Mouse (Mus musculus): ENCODE measurements around the gene Tmsb4x. TPM values are rescaled to one million over a fixed set of nuclear protein-coding genes. Genes with fewer than 3 reads are reported as not detected.

The Tmsb4x gene
- total and polyA plus RNA-seq, 2 experiments from 2014 or later: 2,260 to 5,725 TPM

DNA sequence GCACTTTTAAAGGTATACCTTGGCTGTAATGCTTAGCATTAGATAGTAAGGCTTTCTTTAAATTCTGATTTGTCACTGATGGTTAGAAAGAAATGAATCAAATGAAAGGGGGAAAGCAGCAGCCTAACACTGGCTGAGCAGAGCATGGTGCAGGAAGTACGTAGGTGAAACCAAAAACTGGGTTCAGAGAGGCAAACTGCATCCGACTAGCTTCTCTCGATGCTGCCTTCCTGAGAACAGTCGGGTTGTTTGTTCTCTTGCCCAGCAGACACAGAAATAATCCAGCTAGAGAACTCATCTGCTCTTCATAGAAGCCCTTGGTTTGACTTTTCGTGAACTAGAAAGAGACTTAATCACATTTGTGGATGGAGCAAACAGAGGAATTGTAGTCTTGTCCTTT lies 26.7 kb downstream of the Tmsb4x start:
- Histone ChIP-seq H3K9ac (no peak overlapping the region), H3K9me3 (ENCODE audit: low read length) (no peaks in the 10 kb centered on the region), H3K4me1 (ENCODE audit: insufficient read depth) (no peaks in the 10 kb centered on the region), H3K36me3 (ENCODE audit: insufficient read depth) (no peaks in the 10 kb centered on the region), H3K4me3 (ENCODE audit: low read depth, low read length) (no peak overlapping the region), H3K4me2 (ENCODE audit: low read depth) (no peak overlapping the region), H3K27ac (ENCODE audit: low read depth, low read length) (no peak overlapping the region), H3K27me3 (ENCODE audit: insufficient read depth, low read length) (no peaks in the 10 kb centered on the region)
- WGBS: 88% methylated on average over 5 of the region's 5 CpGs
- no peak for TF ChIP-seq CTCF (IDR thresholded peaks at IDR 0.05; ENCODE audit: low read depth)
- ATAC-seq (no peak), DNase-seq (no peak)

DNA sequence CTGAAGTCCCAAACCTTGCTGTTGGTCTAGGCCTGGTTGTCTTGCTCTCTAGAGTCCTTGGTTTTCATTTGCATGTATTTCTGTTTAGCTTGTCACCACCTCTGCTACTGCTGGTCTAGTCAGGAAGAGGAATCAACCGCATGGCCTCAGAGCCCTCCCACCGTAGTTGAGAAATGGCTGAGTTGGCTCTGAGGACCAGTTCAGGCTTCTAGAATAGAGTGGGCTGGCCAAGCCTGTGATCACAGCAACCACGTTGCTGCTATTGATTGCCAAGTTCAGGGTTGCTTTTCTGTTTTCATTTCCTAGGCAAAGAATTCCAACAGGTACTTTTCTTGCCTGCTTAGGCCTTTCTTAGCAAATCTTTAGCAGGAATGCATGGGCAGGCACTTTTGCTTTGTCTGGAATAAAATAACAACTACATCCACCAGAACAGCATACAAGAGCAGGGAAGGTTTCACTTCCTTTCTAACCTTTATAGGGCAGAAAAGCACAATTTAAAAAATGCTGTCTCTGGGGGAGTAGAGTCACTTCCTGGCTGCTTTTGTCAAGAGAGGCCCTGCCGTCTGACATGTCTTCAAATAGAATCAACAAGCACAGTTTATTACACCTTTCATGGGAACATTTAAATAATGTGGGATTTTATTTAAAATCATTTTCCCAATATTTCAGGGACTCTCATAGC lies 29.0 kb downstream of the Tmsb4x start:
- TF ChIP-seq CTCF (IDR thresholded peaks at IDR 0.05; ENCODE audit: low read depth): no peak
- Histone ChIP-seq H3K9me3 (ENCODE audit: low read length) (no peaks in the 10 kb centered on the region), H3K4me3 (ENCODE audit: low read depth, low read length) (no peak overlapping the region), H3K27ac (ENCODE audit: low read depth, low read length) (no peak overlapping the region), H3K9ac (no peak overlapping the region), H3K27me3 (ENCODE audit: insufficient read depth, low read length) (no peaks in the 10 kb centered on the region), H3K36me3 (ENCODE audit: insufficient read depth) (no peaks in the 10 kb centered on the region), H3K4me1 (ENCODE audit: insufficient read depth) (no peaks in the 10 kb centered on the region), H3K4me2 (ENCODE audit: low read depth) (no peak overlapping the region)
- WGBS: 63% methylated on average over 4 of the region's 4 CpGs
- DNase-seq (no peak), ATAC-seq (no peak)

DNA sequence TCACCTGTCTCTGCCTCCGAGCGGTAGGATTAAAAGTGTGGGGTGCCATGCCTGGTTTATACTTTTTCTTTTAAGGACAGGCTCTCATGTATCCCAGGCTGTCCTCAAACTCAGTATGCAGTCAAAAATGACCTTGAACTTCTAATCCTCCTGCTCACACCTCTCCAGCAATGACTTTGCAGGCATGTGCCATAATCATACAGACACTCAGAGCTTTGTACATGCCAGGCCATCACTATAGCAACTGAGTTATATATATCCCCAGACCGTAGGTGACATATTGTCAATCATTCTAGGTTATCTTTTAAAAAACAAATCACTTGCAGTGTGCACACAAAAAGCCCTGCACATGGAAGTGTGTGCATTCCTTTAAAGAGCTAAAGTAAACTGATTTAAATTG lies 29.6 kb downstream of the Tmsb4x start:
- Histone ChIP-seq H3K9ac (no peak overlapping the region), H3K4me2 (ENCODE audit: low read depth) (no peak overlapping the region), H3K4me1 (ENCODE audit: insufficient read depth) (no peaks in the 10 kb centered on the region), H3K27me3 (ENCODE audit: insufficient read depth, low read length) (no peaks in the 10 kb centered on the region), H3K4me3 (ENCODE audit: low read depth, low read length) (no peak overlapping the region), H3K9me3 (ENCODE audit: low read length) (no peaks in the 10 kb centered on the region), H3K36me3 (ENCODE audit: insufficient read depth) (no peaks in the 10 kb centered on the region), H3K27ac (ENCODE audit: low read depth, low read length) (no peak overlapping the region)
- 80% methylated on average over 3 of the region's 3 CpGs for WGBS
- ATAC-seq: no peak
- DNase-seq: no peak
- no peak for TF ChIP-seq CTCF (IDR thresholded peaks at IDR 0.05; ENCODE audit: low read depth)

DNA sequence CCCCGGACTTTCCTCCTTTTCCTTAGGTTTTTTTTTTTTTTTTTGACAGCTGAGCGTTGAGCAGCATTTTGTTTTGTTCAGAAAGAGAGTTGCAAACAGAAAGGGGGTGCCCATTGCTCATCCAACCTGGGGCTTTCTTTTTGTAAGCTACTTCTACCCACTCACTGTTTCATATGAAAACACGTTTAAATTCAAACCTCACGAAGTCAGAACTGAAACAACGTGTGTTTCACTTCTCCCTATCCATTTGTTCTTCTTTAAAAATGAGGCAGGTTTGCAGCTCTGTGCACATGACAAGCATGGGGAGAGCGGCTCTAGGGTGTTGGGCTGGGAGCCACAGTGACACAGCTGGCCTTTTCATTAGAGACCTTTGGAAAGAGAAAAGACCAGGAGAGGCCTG lies 33.8 kb downstream of the Tmsb4x start:
- H3K9ac ChIP-seq: no peak overlapping the region
- no peaks in the 10 kb centered on the region for H3K4me1 ChIP-seq (ENCODE audit: insufficient read depth)
- no peak for TF ChIP-seq CTCF (IDR thresholded peaks at IDR 0.05; ENCODE audit: low read depth)
- WGBS: 73% methylated on average over 6 of the region's 6 CpGs
- no peaks in the 10 kb centered on the region for H3K27me3 ChIP-seq (ENCODE audit: insufficient read depth, low read length)
- DNase-seq (no peak), ATAC-seq (no peak)
- no peaks in the 10 kb centered on the region for H3K36me3 ChIP-seq (ENCODE audit: insufficient read depth)
- no peak overlapping the region for H3K27ac ChIP-seq (ENCODE audit: low read depth, low read length)
- H3K9me3 ChIP-seq (ENCODE audit: low read length): no peaks in the 10 kb centered on the region
- H3K4me2 ChIP-seq (ENCODE audit: low read depth): no peak overlapping the region
- no peak overlapping the region for H3K4me3 ChIP-seq (ENCODE audit: low read depth, low read length)

DNA sequence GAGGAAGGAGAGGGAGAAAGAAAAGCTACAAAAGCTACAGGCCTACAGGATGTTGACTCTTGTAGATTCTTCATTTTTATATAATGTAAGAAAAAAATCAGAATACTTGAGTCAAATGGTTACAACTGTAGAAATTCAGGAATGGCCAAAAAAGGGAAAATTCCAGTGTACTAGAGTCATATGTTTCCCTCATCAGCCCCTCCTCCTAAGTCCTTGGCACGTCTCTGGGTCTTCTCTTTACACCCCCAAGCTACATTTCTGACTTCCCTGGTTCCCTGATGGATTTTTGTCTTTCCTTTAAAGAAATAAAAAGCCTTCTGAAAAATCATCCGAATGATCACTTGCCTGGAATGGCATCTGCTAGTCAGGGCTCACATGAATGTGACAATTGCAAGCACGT lies 34.8 kb downstream of the Tmsb4x start:
- WGBS: 76% methylated on average over 3 of the region's 3 CpGs
- no peak for ATAC-seq
- no peak overlapping the region for H3K9ac ChIP-seq
- no peaks in the 10 kb centered on the region for H3K27me3 ChIP-seq (ENCODE audit: insufficient read depth, low read length)
- DNase-seq: no peak
- H3K4me2 ChIP-seq (ENCODE audit: low read depth): no peak overlapping the region
- H3K36me3 ChIP-seq (ENCODE audit: insufficient read depth): no peaks in the 10 kb centered on the region
- TF ChIP-seq CTCF (IDR thresholded peaks at IDR 0.05; ENCODE audit: low read depth): no peak
- no peak overlapping the region for H3K4me3 ChIP-seq (ENCODE audit: low read depth, low read length)
- no peaks in the 10 kb centered on the region for H3K9me3 ChIP-seq (ENCODE audit: low read length)
- H3K4me1 ChIP-seq (ENCODE audit: insufficient read depth): no peaks in the 10 kb centered on the region
- H3K27ac ChIP-seq (ENCODE audit: low read depth, low read length): no peak overlapping the region

DNA sequence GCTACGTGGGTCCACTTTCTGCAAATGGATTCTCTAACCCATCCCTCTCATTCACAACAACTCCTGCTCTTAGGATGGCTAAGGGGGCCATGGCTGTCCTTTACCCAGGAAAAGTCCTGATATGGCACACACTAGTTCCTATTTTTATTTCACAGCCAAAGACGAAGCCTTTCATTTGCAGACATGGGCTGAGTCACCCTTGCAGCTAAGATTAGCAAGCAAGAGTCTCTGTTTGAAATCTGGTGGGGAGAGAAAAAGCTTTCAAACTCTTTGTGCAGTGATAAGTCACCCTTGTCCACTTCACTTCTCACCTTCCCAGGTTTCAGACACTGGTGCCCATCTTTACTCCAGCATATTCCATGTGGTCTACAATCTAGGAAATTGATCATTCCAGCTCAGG lies 36.9 kb downstream of the Tmsb4x start:
- TF ChIP-seq CTCF (IDR thresholded peaks at IDR 0.05; ENCODE audit: low read depth): no peak
- Histone ChIP-seq H3K4me1 (ENCODE audit: insufficient read depth) (no peaks in the 10 kb centered on the region), H3K9me3 (ENCODE audit: low read length) (no peaks in the 10 kb centered on the region), H3K4me3 (ENCODE audit: low read depth, low read length) (no peak overlapping the region), H3K9ac (no peak overlapping the region), H3K36me3 (ENCODE audit: insufficient read depth) (no peaks in the 10 kb centered on the region), H3K4me2 (ENCODE audit: low read depth) (no peak overlapping the region), H3K27ac (ENCODE audit: low read depth, low read length) (no peak overlapping the region), H3K27me3 (ENCODE audit: insufficient read depth, low read length) (no peaks in the 10 kb centered on the region)
- no peak for DNase-seq
- 69% methylated on average over 2 of the region's 2 CpGs for WGBS
- no peak for ATAC-seq

DNA sequence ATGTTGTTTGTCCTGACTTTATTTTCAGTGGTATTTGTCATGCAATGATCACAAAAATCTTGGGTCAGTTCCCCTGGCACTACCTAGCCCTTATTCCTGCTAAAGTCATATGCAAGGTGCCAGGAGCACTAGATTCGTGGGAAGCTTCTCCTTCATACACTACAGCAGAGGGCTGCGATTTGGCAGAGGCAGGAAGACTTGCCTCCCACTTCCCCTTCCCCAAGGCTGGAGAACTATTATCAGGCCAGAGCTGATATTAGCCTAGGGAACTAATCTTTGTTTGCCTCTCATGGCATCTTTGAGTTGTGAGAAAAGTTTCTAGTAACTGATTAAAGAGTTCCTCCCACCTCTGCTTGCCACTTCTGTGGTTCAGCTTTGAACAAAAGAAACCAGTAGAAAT lies 37.8 kb downstream of the Tmsb4x start:
- Histone ChIP-seq H3K9ac (no peak overlapping the region), H3K27me3 (ENCODE audit: insufficient read depth, low read length) (no peaks in the 10 kb centered on the region), H3K27ac (ENCODE audit: low read depth, low read length) (no peak overlapping the region), H3K4me3 (ENCODE audit: low read depth, low read length) (no peak overlapping the region), H3K4me2 (ENCODE audit: low read depth) (no peak overlapping the region), H3K36me3 (ENCODE audit: insufficient read depth) (no peaks in the 10 kb centered on the region), H3K9me3 (ENCODE audit: low read length) (no peaks in the 10 kb centered on the region), H3K4me1 (ENCODE audit: insufficient read depth) (no peaks in the 10 kb centered on the region)
- ATAC-seq (no peak), DNase-seq (no peak)
- no peak for TF ChIP-seq CTCF (IDR thresholded peaks at IDR 0.05; ENCODE audit: low read depth)
- WGBS: 80% methylated on average over 2 of the region's 2 CpGs

All from forebrain, postnatal 0 days (tissue).